Mouse (Mus musculus): ENCODE measurements at regions not wholly inside any gene's neighbourhood (a gene's known extent, or its start where the extent isn't known, plus 50 kb on each side); places are given as distances from the start of the nearest gene placed in this dataset.

- peak; percentile 40 for DNase-seq (ENCODE audit: low spot score)
Observed at GRCm38 (mm10) chr14:98538267-98538666, 368.7 kb upstream of the Dach1 start.

DNA sequence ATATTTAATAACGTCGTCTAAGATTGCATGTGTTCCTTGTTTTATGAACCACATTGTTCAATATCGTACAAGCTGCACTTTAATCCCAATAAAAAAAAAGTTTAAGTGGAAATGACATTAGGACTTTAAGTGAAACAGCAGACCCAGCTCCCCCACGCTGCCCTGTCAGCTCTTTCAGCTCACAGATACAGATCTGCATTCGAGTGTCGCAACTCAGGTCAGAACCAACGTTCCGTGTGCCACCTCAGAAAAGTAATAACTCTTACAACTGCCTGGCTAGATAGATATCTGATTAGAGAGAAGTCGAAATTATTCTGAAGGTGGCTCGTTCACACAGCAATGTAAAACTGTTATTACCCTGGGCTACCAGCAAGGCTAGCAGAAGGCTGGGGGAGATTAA, 364.0 kb upstream of the Dach1 start:
- DNase-seq (ENCODE audit: low spot score), result no peak

GRCm38 (mm10) chr14:98520966-98521365, 351.4 kb upstream of the Dach1 start:
- no peak for DNase-seq (ENCODE audit: low spot score)

DNA sequence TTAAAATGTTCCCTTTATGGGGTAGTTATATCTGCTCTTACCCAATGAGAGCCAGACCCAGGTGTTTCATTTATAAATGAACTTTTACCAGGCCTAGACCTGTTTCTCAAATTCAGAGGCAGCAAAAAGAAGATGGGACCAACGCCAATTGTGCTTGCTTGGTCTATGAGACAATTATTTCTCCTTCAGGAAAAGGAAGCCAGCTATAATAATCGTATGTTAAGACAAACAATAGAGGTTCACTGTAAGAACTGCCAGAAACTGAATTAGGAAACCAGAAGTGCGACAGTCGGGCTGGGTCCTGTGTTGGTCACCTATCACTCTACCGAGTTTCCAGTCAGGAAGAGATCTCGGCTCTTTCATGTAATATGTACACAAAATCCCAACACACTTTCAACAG, 335.8 kb upstream of the Dach1 start:
- DNase-seq (ENCODE audit: low spot score), result no peak

- DNase-seq (ENCODE audit: low spot score), result no peak
Observed at GRCm38 (mm10) chr14:98477416-98477815, 307.9 kb upstream of the Dach1 start.

GRCm38 (mm10) chr14:98471803-98472509, 302.4 kb upstream of the Dach1 start:
- no peak for DNase-seq (ENCODE audit: low spot score)

DNA sequence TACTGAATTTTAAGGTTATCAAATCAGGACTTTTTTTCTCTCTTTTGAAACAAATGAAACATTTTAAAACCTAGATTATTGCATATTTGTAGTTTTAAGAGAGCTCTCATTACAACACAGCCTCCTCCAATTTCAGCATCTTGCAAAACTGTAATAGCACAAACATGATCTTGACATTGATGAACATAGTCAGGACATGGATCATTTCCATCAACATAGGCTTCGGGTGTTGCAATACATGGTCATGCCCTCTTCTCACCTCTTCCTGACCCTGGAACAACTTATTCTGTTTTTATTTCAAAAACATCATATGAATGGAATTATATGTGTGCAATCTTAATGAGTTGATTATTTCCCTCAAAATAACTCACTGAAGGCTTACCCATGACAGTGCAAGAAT, 284.9 kb upstream of the Dach1 start:
- no peak for DNase-seq (ENCODE audit: low spot score)

DNA sequence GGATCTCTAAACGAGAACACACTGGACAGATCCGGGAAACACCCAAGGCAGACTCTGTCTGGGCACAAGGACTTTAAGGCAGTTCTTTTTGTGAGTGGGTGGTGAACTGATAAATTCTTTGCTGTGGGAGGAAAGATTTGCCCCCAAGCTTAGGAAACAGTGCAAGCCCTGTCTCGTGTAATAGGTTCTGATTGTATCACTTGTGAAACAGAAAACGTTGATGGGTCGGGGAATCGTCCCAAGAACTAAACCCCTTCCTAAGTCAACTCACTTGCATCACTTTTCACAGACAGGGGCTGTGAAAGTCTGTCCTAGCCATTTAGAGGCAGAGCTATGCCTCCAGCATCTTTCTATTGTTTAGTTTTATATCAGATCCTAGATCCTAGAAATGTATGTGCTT, 282.6 kb upstream of the Dach1 start:
- DNase-seq (ENCODE audit: low spot score), result no peak

GRCm38 (mm10) chr14:98449568-98449967, 280.0 kb upstream of the Dach1 start:
- DNase-seq (ENCODE audit: low spot score), result no peak

DNA sequence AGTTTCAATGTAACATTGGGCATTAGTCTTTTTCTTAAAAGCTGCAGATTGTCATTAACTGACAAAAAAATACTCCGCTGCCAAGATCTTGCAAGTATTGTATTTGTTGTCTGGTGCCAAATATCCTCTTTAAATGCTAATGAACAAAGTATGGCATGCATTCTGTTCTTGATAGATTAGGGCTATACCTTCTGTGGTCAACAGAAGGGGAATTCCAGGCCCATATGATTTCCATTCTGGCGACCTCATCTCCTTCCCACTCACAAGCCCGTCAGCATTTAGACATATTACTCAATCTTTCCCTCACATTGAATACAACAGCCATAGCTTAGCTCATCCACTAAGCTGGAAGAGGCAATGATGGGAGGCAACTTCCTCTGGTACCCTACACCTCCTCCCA, 272.8 kb upstream of the Dach1 start:
- DNase-seq (ENCODE audit: low spot score), result no peak

- DNase-seq (ENCODE audit: low spot score), result no peak
Observed at GRCm38 (mm10) chr14:98441954-98442353, 272.4 kb upstream of the Dach1 start.

GRCm38 (mm10) chr14:98431959-98432358, 262.4 kb upstream of the Dach1 start:
- peak; percentile 21 for DNase-seq (ENCODE audit: low spot score)

- no peak for DNase-seq (ENCODE audit: low spot score)
Observed at GRCm38 (mm10) chr14:98417719-98418118, 248.2 kb upstream of the Dach1 start.

DNA sequence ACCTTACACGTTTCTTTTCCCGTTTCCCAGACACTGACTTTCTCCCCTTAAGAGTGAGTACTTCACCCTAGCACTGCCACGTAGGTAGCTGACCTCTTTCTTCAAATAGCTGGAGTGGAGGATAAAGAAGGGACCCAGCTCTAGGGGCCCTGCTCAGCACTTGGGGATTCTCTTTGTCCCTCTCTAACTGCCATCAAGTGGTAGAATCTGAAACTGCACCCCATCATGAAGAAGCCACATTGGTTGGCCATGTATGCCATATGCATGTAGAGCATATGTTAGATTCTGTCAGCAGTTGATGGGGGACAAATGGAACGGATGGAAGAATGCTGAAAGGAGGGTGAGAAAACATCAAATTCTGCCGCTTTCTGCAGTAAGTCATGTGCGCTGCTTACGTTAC, 244.6 kb upstream of the Dach1 start:
- peak; percentile 74 for DNase-seq (ENCODE audit: low spot score)

DNA sequence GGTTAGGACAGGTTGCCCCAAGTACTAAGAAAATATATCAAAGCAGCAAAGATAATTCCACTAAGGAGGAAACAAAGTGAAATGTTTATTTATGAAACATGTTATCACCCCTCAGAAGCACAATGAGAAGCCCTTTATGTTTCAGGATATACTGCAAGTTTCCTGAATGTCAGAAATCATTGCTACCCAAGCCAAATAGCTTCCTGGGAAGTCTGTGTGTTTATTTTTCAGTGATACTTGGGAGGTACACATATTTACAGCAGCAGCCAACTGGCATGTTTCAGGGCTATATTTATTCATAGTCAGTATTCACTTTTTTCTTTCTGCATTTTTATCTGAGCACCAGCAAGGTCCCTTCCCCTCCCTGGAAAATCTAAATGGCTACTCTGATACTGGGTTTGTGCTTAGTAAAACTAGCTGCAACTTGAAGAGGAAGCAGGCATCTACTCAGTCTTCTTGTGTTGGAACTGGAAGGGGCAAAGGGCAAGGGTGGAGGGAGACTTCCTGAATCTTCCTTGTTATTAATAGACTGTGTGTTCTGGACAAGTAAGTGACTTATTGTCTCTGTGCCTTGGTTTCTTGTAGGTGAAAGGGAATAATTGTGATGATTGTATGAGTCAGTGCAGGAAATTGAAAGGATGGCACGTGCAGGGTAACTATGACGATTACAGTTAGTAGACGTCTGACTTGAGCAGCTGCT, 236.5 kb upstream of the Dach1 start:
- peak; percentile 21 for DNase-seq (ENCODE audit: low spot score)

- DNase-seq (ENCODE audit: low spot score), result no peak
Observed at GRCm38 (mm10) chr14:98404026-98404425, 234.5 kb upstream of the Dach1 start.

DNA sequence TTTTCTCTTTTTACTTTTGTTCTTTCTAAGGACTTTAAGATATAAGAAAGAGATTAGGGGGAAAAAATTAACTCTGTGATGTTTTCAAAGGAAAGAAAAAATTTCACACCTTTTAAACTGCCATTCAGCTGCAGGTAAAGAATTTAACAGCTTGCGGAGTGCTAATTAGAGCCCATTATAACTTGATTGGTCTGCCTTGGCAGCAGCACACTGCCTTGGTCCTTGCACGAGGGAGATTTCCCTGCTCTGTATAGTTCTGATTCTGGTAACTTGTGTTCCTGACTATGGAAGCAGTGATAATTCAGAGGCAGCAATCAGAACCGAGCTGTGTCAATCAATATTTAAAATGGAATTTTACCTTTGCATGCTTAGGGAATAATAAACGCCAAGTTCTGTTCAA, 218.3 kb upstream of the Dach1 start:
- DNase-seq (ENCODE audit: low spot score), result no peak

Data from embryo, embryonic 10.5 days (tissue).